Mouse (Mus musculus) thymus, adult 2 months (tissue): ENCODE results near the gene Fam83e. TPM values are rescaled to one million over a fixed set of nuclear protein-coding genes. Genes with fewer than 3 reads are reported as not detected.

ENCODE experiments used
- DNase-seq: peaks from one replicate; pipeline ENCODE4 v3.0.0; 2021
- H3K27ac ChIP-seq: fragments of 200-500 bp; 2 replicates; pipeline ENCODE4 v1.5.1; 2012; ENCODE audit warnings: low read length, control low read depth; ENCODE audit not compliant: control insufficient read depth, insufficient read depth
- H3K27me3 ChIP-seq: fragments of 200-500 bp; 2 replicates; pipeline ENCODE4 v1.6.1; 2012; ENCODE audit warnings: mild to moderate bottlenecking, low read length, moderate library complexity, mixed read lengths; ENCODE audit not compliant: control insufficient read depth, insufficient read depth
- H3K36me3 ChIP-seq: fragments of 200-500 bp; 2 replicates; pipeline ENCODE4 v1.6.1; 2012; ENCODE audit warnings: mild to moderate bottlenecking, low read length, moderate library complexity; ENCODE audit not compliant: control insufficient read depth, insufficient read depth
- H3K4me1 ChIP-seq: fragments of 200-500 bp; replicated peaks from 2 replicates; pipeline ENCODE4 v1.6.1; 2012; ENCODE audit warnings: low read length; ENCODE audit not compliant: control insufficient read depth, insufficient read depth
- H3K4me3 ChIP-seq: fragments of 200-500 bp; 2 replicates; pipeline ENCODE4 v1.5.1; 2012; ENCODE audit warnings: mild to moderate bottlenecking, low read length, control low read depth, moderate library complexity; ENCODE audit not compliant: control insufficient read depth, insufficient read depth
- CTCF ChIP-seq: fragments of 200-500 bp; IDR thresholded peaks from 2 replicates; pipeline ENCODE4 v1.5.1; 2012; ENCODE audit warnings: mild to moderate bottlenecking, control low read depth, low read length, moderate library complexity, borderline replicate concordance; ENCODE audit not compliant: control insufficient read depth, poor library complexity, insufficient read depth; ENCODE audit errors: extremely low read depth
- POLR2A ChIP-seq: fragments of 200-500 bp; IDR thresholded peaks from 2 replicates; pipeline ENCODE4 v1.6.1; 2012; ENCODE audit warnings: mild to moderate bottlenecking, low read length, control low read depth, moderate library complexity; ENCODE audit not compliant: control insufficient read depth, poor library complexity, insufficient read depth; ENCODE audit errors: extremely low read depth
- WGBS: fragments of 180-500 bp; shearing (Covaris S2); methylation state at CpG from one replicate; pipeline ENCODE4 v1.1.7; 2018; 5-methylcytosine and 5-hydroxymethylcytosine counted together
- polyA plus RNA-seq: library from polyadenylated mRNA; depleted of rRNA; stranded (reverse); fragments of >200 nt; gene quantifications from 2 replicates; pipeline ENCODE4 v1.2.3, GENCODE M21; 2012

Gene Fam83e
- polyA plus RNA-seq, 1 experiment, result 1.7 TPM

DNA sequence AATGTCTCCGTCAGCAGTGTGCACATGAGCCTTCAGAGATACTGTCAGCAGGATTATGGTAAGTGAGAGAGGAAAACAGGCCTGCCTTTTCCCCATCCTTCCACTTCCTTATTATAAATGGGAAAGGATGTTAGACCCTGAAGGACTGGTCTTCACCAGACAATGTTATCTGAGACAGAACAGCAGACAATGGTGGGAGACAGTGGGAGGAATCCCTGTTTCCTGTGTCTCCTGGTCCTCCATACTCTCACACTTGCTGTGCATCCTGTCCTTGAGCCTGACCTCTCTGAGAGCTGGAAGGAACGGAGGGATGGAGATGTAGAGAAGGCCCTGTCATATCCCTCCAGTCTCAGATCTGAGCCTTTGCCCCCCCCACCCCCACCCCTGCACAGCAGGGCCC, 28.6 kb upstream of the Fam83e start:
- no peaks in the 10 kb centered on the region for H3K27me3 ChIP-seq
- no peaks in the 10 kb centered on the region for H3K36me3 ChIP-seq
- no peak overlapping the region for H3K27ac ChIP-seq
- peaks cover 6% of the 10 kb centered on the region; the same call in 1 of the 2 replicates for H3K4me1 ChIP-seq
- 92% methylated on average over 2 of the region's 2 CpGs for WGBS
- H3K4me3 ChIP-seq, result no peak overlapping the region
- no peak for DNase-seq
- TF ChIP-seq CTCF (no peak), POLR2A (no peak)

DNA sequence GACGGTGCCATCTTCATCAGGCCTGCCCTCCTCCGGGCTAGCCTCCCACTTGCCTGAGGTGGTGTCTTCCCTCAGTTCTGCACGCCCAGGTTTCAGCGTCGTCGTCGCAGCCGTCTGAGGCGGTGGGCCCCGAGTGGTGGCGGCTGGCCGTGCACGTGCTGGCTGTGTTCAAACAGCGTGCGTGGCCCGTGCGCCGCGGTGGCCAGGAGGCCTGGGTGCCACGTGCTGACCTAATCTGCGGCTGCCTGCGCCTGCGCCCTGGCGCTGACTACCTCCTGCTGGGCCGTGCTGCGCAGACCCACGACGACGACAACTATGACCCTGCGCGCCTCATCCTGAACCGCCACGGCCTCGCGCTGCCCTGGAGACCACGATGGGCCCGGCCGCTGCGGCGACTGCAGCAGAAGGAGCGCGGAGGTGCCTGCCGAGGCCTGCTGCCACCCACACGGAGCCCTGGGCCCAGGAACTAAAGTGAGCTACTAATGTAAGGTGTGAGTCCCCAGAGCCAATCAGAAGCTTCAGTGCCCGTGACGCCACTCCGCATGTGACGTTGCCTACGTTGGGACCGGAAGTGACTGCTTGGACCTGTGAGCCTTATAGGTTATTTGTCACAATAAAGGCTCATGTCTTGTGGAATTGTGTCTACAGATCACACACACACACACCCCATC, 27.0 kb upstream of the Fam83e start, which contains the start of gene Sec1:
Gene Sec1, minus strand, starts transcription at position 482 of the 671 bp plus-strand sequence.
- DNase-seq, result no peak
- peaks cover 6% of the 10 kb centered on the region; the same call in 1 of the 2 replicates for H3K4me1 ChIP-seq
- no peak within 1 kb of the TSS for H3K27ac ChIP-seq
- peaks cover under 1% of the 10 kb centered on the region; the same call in 1 of the 2 replicates for H3K27me3 ChIP-seq
- H3K4me3 ChIP-seq, result no peak within 1 kb of the TSS
- H3K36me3 ChIP-seq, result no peaks in the 10 kb centered on the region
- no peak for TF ChIP-seq POLR2A
- no peak for TF ChIP-seq CTCF
- 97% methylated on average over 50 of the region's 50 CpGs for WGBS

GRCm38 (mm10) chr7:45695098-45695497, 25.9 kb upstream of the Fam83e start:
- H3K4me1 ChIP-seq, result peaks cover 12% of the 10 kb centered on the region
- WGBS, result 6% methylated on average over 6 of the region's 6 CpGs
- no peaks in the 10 kb centered on the region for H3K36me3 ChIP-seq
- no peak for DNase-seq
- no peak overlapping the region for H3K27ac ChIP-seq
- H3K4me3 ChIP-seq, result no peak overlapping the region
- TF ChIP-seq CTCF, result no peak
- no peak for TF ChIP-seq POLR2A
- H3K27me3 ChIP-seq, result peaks cover 11% of the 10 kb centered on the region; the same call in 1 of the 2 replicates

DNA sequence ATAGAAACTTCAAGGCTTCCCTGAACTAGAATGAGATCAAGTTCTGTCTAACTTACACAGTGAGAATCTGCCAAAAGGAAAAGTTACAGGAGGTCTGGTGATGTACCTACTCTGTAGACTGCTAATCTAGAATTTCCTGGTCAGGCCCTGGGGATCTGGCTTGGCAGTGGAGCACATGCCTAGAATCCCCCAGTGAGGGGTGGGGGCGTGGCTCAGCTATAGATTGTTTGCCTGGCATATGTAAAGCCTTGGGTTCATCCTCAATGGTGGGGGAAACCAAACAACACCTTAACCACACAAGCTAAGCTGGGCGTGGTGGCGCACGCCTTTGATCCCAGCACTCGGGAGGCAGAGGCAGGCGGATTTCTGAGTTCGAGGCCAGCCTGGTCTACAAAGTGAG, 23.1 kb upstream of the Fam83e start:
- H3K4me3 ChIP-seq, result no peak overlapping the region
- peaks cover 18% of the 10 kb centered on the region for H3K4me1 ChIP-seq
- no peaks in the 10 kb centered on the region for H3K36me3 ChIP-seq
- no peak overlapping the region for H3K27ac ChIP-seq
- WGBS, result 90% methylated on average over 7 of the region's 7 CpGs
- TF ChIP-seq POLR2A, result no peak
- TF ChIP-seq CTCF, result no peak
- H3K27me3 ChIP-seq, result peaks cover 16% of the 10 kb centered on the region; the same call in 1 of the 2 replicates
- DNase-seq, result no peak

GRCm38 (mm10) chr7:45699523-45700141, 21.4 kb upstream of the Fam83e start, which contains the start of gene Car11:
Gene Car11 (plus strand): TSS chr7:45699843.
- 18% methylated on average over 36 of the region's 36 CpGs for WGBS
- peaks cover 27% of the 10 kb centered on the region for H3K4me1 ChIP-seq
- H3K27ac ChIP-seq, result no peak within 1 kb of the TSS
- H3K4me3 ChIP-seq, result no peak within 1 kb of the TSS
- TF ChIP-seq POLR2A (no peak), CTCF (no peak)
- DNase-seq, result no peak
- no peaks in the 10 kb centered on the region for H3K36me3 ChIP-seq
- H3K27me3 ChIP-seq, result peaks cover 16% of the 10 kb centered on the region; the same call in 1 of the 2 replicates

DNA sequence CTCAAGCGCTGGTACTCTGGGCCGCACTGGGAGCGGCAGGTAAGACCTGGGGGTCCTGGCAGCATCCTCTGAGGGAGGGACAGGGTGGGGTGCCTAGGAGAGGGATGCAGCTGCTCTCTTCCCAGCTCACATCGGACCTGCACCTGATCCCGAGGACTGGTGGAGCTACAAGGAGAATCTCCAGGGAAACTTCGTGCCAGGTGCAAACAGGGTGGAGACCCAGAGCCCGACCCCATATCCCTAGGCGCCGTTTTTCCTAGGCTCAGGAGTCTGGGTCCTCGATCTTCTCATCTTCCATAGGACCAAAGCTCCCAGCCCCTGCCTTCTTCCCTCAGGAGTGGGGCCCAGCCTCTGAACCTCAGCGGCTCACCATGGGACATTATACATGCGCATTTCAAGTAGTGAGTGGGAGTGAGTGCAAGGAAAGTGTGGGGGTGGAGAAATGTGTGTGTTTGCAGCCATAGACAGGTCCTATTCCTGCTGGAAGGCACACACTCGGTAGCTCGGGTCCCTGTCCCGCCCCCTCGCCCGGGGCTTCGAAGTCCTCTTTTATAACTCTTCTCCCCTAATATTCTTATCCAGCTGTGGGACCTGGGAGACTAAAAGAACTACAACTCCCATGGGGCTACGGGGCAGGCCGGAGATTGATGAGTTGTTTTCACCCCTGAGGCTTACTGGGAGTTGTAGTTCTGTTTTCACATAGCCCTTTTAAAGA, 20.6 kb upstream of the Fam83e start:
- no peak overlapping the region for H3K27ac ChIP-seq
- peak; percentile 78 for DNase-seq

More for the DNA sequence above, 20.6 kb upstream of the Fam83e start:
- no peak overlapping the region for H3K4me3 ChIP-seq
- H3K4me1 ChIP-seq, result peaks cover 24% of the 10 kb centered on the region
- TF ChIP-seq CTCF (no peak), POLR2A (no peak)
- WGBS, result 4% methylated on average over 20 of the region's 20 CpGs
- peaks cover 16% of the 10 kb centered on the region; the same call in 1 of the 2 replicates for H3K27me3 ChIP-seq
- no peaks in the 10 kb centered on the region for H3K36me3 ChIP-seq
